Mouse (Mus musculus): Measurements from ENCODE around the gene Rhoh.

DNA sequence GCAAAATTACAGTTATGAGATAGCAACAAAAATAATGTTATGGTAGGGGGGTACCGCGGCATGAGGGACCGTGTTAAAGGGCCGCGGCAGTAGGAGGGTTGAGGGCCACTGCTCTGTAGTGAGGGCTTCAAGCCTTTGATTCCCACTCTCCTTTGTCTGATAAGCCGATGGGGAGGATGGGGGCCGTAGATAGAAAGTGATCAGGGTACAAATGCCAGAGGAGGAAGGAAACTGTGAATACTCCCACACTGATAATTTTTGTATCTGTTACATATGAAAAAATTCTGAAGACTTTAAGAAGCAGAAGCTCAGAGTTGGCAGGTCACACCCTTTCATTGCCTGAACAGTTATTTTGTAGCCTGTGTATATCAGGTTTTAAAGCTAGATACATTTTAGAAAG lies 18.1 kb upstream of the Rhoh start:
- no peak for TF ChIP-seq CTCF (IDR thresholded peaks at IDR 0.05)
- no peak for TF ChIP-seq POLR2A (IDR thresholded peaks at IDR 0.05; ENCODE audit: insufficient read depth, low read depth, low read length)
